Mouse (Mus musculus): ENCODE results near the gene Plppr2. TPM values are rescaled to one million over a fixed set of nuclear protein-coding genes. Genes with fewer than 3 reads are reported as not detected.

Plppr2 gene
- total RNA-seq, 2 experiments from 2014 or later = 39.4 to 41.6 TPM

Other genes with a start within 250 kb of the Plppr2 start
- gene Ldlr, start 213.6 kb upstream of the Plppr2 start, total RNA-seq (2021) = 10 to 100 TPM; 26.7 to 31.9 TPM
- 10 to 100 TPM; 19.6 to 22.8 TPM for gene Spc24, start 176.7 kb upstream of the Plppr2 start, total RNA-seq (2021)
- gene Kank2, start 138.3 kb upstream of the Plppr2 start, total RNA-seq (2021) = 10 to 100 TPM; 52.5 to 57.4 TPM
- 1 to 10 TPM; 1.3 to 7.3 TPM for gene Angptl8, start 101.5 kb upstream of the Plppr2 start, total RNA-seq (2021)
- 10 to 100 TPM; 74.7 to 79.1 TPM for gene Dock6, start 84.4 kb upstream of the Plppr2 start, total RNA-seq (2021)
- 10 to 100 TPM; 55.5 to 60.2 TPM for gene Rab3d, start 18.8 kb upstream of the Plppr2 start, total RNA-seq (2021)
- 10 to 100 TPM; 13.3 to 14.2 TPM for gene Ccdc159, start 9.6 kb upstream of the Plppr2 start, total RNA-seq (2021)
- 100 to 1,000 TPM; 242 to 269 TPM for gene Tmem205, start 9.5 kb upstream of the Plppr2 start, total RNA-seq (2021)
- 10 to 100 TPM; 15.9 to 16.1 TPM for gene Swsap1, start 18.7 kb downstream of the Plppr2 start, total RNA-seq (2021)
- gene Epor, start 26.5 kb downstream of the Plppr2 start, total RNA-seq (2021) = 10 to 100 TPM in 1 of 2 experiments, 1 to 10 TPM in 1; 7.7 to 10.2 TPM
- gene Rgl3, start 52.4 kb downstream of the Plppr2 start, total RNA-seq (2021) = 10 to 100 TPM; 26.1 to 36.2 TPM
- 1 to 10 TPM; 1.4 to 2.0 TPM for gene Ccdc151, start 65.6 kb downstream of the Plppr2 start, total RNA-seq (2021)
- gene Prkcsh, start 65.8 kb downstream of the Plppr2 start, total RNA-seq (2021) = 100 to 1,000 TPM; 148 to 155 TPM
- 1 to 10 TPM; 7.0 to 9.5 TPM for gene Elavl3, start 115.0 kb downstream of the Plppr2 start, total RNA-seq (2021)
- gene Gm49318, start 134.2 kb downstream of the Plppr2 start, total RNA-seq (2021) = not detected
- 10 to 100 TPM; 14.5 to 16.5 TPM for gene Zfp653, start 134.3 kb downstream of the Plppr2 start, total RNA-seq (2021)
- 10 to 100 TPM; 37.4 to 39.2 TPM for gene Ecsit, start 148.4 kb downstream of the Plppr2 start, total RNA-seq (2021)
- gene Cnn1, start 162.2 kb downstream of the Plppr2 start, total RNA-seq (2021) = 1 to 10 TPM in 1 of 2 experiments, under 1 TPM in 1; 0.81 to 1.6 TPM
- 10 to 100 TPM; 74.2 to 78.4 TPM for gene Elof1, start 180.1 kb downstream of the Plppr2 start, total RNA-seq (2021)
- gene Acp5, start 198.7 kb downstream of the Plppr2 start, total RNA-seq (2021) = 10 to 100 TPM; 12.9 to 13.0 TPM
- 10 to 100 TPM; 55.8 to 62.3 TPM for gene Pigyl, start 219.8 kb downstream of the Plppr2 start, total RNA-seq (2021)